Mouse (Mus musculus): Measurements from ENCODE around the gene Ssc4d. TPM values are rescaled to one million over a fixed set of nuclear protein-coding genes. Genes with fewer than 3 reads are reported as not detected.

Ssc4d gene
- total RNA-seq, 1 experiment from 2014 or later, result 3.4 TPM

DNA sequence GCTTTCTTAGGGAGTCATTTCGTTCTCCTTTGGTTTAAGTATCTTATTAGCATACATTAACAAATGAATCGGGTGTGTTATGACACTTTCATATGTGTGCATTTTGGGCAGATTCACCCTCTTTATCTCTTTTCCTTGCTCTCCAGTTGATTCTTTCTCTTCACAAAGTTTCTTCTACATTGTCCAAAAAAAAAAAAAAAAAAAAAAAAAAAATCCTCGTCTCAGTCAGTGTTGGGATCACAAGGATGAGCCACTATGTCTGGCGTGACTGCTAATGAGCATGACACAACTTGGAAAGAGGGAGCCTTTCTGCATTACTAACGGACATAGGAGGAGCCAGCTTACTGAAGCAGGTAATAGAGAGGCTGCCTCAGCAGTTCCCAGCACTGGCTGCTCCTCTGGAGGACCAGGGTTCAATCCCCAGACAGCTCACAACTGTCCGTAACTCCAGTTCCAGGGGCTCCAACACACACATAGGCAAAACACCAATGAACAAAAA lies 10.3 kb upstream of the Ssc4d start:
- ATAC-seq (replicated peaks in 1 of 2; ENCODE audit: insufficient read depth in 1 of 2, low FRiP score in 2 of 2, low TSS enrichment in 1 of 2, low read depth in 1 of 2, poor library complexity in 2 of 2, severe bottlenecking in 2 of 2), result no peak

DNA sequence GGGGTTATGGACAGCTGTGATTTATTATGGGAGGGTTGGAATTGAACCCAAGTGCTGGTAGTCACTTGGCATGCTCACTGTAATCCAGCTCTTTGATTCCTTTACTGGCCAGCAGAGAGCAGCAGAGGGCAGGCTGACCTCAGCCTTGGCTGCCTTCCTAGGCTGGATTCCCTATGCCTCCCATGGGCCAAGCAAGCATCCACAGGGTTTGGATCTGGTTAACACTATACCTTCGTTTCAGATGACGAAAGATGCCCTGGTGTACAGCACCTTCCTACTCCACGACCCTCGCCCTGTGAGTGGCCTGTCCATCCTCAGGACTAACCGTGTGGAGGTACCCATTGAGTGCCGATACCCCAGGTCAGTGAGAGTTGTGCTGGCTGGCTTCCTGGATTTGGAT lies 8.1 kb upstream of the Ssc4d start:
- ATAC-seq (replicated peaks in 1 of 2; ENCODE audit: insufficient read depth in 1 of 2, low FRiP score in 2 of 2, low TSS enrichment in 1 of 2, low read depth in 1 of 2, poor library complexity in 2 of 2, severe bottlenecking in 2 of 2), result peak; percentile 65 to 84

DNA sequence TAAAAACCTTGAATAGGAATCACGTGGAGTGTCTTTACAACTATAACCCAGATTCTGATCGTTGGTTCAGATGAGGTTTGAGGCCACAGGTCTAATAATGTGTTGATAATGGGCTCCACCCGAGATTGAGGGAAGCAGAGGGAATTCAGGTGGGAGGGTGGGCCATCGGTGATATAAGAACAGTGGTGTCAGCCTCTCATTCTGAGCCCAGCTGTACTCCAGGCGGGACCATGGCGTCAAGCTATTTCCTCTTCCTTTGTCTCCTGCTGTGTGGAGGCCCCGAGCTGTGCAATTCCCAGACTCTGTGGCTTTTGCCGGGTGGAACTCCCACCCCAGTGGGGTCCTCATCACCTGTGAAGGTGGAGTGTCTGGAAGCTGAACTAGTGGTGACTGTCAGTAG lies 5.6 kb upstream of the Ssc4d start, which contains the start of gene Zp3:
Gene Zp3 (plus strand): TSS at position 196 of the 400 bp plus-strand sequence.
- ATAC-seq (replicated peaks in 1 of 2; ENCODE audit: insufficient read depth in 1 of 2, low FRiP score in 2 of 2, low TSS enrichment in 1 of 2, low read depth in 1 of 2, poor library complexity in 2 of 2, severe bottlenecking in 2 of 2), result no peak

DNA sequence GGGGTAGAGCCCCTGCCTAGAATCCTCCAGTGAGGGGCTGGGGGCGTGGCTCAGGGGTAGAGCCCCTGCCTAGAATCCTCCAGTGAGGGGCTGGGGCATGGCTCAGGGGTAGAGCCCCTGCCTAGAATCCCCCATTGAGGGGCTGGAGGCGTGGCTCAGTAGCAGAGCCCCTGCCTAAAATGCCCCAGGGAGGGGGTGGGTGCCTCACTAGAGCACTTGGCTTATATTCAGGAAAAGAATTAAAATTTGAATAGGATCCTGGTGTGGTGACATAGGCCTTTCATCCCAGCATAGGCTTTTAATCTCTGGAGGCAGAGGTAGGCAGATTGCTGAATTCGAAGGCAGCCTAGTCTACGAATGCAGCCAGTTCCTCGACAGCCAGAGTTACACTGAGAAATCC lies 5.0 kb upstream of the Ssc4d start:
- no peak for ATAC-seq (replicated peaks in 1 of 2; ENCODE audit: insufficient read depth in 1 of 2, low FRiP score in 2 of 2, low TSS enrichment in 1 of 2, low read depth in 1 of 2, poor library complexity in 2 of 2, severe bottlenecking in 2 of 2)

DNA sequence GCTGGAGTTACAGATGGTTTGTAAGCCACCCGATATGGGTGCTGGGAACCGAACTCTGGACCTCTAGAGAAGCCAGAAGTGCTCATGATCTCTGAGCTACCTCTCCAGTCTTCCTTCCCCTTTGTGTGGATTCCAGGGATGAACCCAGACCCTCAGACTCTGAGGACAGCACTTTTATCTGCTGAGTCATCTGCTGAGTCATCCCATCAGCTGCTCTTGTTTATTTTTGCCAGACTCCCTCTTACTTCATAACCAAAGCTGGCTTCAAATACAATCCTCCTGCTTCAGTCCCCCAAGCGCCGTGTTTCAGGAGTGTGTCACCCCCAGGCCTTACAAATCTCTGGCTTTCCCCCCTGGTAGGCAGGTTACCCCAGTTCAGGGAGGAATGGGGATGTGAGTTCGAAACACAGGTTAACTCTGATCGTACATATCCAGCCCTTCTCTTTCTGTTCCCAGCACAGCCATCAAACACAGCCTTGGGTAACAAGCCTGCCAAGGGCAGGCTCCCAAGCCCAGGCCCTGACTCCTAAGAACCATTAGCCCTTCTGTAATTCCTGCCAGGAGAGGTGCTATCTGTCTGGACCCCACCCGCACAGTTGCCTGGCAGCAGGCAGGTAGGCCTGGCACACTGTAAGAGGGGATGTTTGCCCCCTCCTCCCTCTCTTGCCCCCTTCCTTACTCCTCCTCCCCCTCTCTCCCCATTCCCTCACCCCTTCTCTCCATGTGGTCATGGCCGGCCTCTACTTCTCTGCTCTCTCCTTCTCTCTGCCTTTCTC lies 1.8 kb upstream of the Ssc4d start:
- ATAC-seq (replicated peaks in 1 of 2; ENCODE audit: insufficient read depth in 1 of 2, low FRiP score in 2 of 2, low TSS enrichment in 1 of 2, low read depth in 1 of 2, poor library complexity in 2 of 2, severe bottlenecking in 2 of 2), result no peak

DNA sequence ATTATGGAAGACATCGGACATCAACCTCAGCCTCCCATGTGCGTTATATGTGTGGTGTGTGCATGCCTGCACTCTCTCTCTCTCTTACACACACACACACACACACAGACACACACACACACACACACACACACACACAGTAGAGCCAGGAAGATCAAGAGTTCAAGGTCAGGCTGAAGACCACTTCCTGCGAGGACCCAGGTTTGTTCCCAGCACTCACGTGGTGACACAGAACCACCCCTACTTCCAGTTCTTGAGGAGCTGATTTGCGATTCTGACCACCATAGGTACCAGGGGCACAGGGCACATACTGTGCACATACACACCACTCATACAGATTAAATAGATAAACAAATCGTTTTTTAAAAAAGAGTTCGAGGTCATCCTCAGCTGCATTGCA lies 2.5 kb downstream of the Ssc4d start:
- ATAC-seq (replicated peaks in 1 of 2; ENCODE audit: insufficient read depth in 1 of 2, low FRiP score in 2 of 2, low TSS enrichment in 1 of 2, low read depth in 1 of 2, poor library complexity in 2 of 2, severe bottlenecking in 2 of 2), result no peak

DNA sequence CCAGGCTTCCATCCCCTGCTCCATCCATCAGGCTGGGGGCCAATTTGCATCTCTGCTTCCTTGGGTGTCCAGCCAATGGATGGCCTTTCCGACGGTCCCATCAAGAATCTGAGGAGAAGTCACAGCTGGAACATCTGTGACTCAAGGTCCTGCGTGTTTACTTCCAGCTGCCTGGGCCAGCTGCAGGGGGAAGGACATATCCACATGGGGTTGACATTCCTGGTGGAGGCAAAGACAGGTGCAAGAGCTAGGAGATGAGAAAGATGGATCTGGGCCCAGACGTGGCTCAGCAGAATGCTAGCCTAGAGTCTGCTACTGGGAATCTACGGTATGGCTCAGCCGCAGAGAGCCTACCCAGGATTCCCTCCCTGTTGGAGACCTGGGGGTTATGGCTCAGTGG lies 4.1 kb downstream of the Ssc4d start:
- no peak for ATAC-seq (replicated peaks in 1 of 2; ENCODE audit: insufficient read depth in 1 of 2, low FRiP score in 2 of 2, low TSS enrichment in 1 of 2, low read depth in 1 of 2, poor library complexity in 2 of 2, severe bottlenecking in 2 of 2)

DNA sequence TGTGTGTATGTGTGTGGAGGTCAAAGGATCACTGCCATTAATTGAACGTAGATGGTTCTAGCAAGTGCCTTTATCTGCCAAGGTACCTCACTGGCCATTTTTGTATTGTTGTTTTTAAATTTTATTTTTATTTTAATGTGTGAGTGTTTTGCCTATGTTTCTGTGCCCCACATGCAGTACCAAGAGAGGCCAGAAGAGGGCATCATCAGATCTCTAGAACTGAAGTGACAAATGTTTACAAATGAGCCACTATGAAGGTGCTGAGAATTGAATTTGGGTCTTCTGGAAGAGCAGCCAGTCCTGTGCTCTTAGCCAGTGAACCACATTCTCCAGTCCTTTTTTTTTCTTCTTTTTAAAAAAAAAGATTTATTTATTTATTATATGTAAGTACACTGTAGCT lies 5.5 kb downstream of the Ssc4d start:
- no peak; a peak in 1 of 4 replicates for ATAC-seq (replicated peaks in 1 of 2; ENCODE audit: insufficient read depth in 1 of 2, low FRiP score in 2 of 2, low TSS enrichment in 1 of 2, low read depth in 1 of 2, poor library complexity in 2 of 2, severe bottlenecking in 2 of 2)

DNA sequence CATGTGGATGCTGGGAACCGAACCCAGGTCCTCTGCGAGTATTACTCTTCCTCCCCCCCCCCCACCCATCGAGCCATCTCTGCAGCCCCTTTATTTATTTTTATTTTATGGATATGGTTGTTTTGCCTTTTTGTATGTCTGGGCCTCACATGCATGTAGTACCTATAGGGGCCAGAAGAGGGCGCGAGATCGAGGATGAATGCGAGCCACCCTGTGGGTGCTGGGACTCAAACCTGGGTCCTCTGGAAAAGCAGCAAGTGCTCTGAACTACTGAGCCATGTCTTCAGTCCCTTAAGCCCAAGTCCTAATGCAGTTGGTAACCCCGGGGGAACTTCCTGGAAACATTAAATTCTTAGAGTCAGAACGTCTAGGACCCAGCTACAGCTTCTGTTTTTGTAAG lies 7.5 kb downstream of the Ssc4d start:
- ATAC-seq (replicated peaks in 1 of 2; ENCODE audit: insufficient read depth in 1 of 2, low FRiP score in 2 of 2, low TSS enrichment in 1 of 2, low read depth in 1 of 2, poor library complexity in 2 of 2, severe bottlenecking in 2 of 2), result no peak

DNA sequence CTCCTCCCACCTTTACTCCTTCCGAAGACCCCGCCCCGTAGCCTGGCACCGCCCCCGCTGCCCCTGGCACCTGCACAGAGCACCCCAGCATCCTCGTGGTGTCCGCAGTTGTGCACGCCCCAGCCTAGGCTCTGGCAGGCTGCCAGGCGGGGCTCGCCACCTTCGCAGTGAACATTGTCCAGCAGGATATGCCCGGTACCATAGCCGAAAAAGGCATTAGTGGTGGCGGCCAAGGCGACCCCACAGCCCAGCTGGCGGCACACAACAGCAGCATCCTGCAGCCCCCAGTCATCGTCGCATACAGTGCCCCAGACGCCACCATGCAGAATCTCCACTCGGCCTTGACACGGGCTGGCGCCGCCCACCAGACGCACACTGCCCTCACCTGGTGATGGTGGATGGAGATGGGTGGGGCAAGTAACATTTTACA lies 8.8 kb downstream of the Ssc4d start:
- ATAC-seq (replicated peaks in 1 of 2; ENCODE audit: insufficient read depth in 1 of 2, low FRiP score in 2 of 2, low TSS enrichment in 1 of 2, low read depth in 1 of 2, poor library complexity in 2 of 2, severe bottlenecking in 2 of 2), result no peak

DNA sequence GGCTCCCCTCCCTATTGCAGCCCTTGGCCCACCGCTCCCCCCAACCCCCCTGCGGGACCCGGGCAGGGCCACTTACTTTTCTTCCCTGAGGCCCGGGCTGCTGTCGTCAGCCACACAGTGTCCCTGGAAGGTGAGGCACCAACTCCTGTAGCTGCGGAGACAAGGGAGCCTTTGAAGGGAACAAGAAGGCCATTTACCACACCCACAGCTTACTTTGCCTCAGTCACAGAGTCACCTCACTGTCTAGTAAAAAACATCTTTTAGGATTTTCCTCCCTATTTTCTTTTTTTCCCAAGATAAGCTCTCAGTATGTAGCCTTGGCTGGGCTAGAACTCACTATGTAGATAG lies 11.1 kb downstream of the Ssc4d start:
- no peak for ATAC-seq (replicated peaks in 1 of 2; ENCODE audit: insufficient read depth in 1 of 2, low FRiP score in 2 of 2, low TSS enrichment in 1 of 2, low read depth in 1 of 2, poor library complexity in 2 of 2, severe bottlenecking in 2 of 2)

DNA sequence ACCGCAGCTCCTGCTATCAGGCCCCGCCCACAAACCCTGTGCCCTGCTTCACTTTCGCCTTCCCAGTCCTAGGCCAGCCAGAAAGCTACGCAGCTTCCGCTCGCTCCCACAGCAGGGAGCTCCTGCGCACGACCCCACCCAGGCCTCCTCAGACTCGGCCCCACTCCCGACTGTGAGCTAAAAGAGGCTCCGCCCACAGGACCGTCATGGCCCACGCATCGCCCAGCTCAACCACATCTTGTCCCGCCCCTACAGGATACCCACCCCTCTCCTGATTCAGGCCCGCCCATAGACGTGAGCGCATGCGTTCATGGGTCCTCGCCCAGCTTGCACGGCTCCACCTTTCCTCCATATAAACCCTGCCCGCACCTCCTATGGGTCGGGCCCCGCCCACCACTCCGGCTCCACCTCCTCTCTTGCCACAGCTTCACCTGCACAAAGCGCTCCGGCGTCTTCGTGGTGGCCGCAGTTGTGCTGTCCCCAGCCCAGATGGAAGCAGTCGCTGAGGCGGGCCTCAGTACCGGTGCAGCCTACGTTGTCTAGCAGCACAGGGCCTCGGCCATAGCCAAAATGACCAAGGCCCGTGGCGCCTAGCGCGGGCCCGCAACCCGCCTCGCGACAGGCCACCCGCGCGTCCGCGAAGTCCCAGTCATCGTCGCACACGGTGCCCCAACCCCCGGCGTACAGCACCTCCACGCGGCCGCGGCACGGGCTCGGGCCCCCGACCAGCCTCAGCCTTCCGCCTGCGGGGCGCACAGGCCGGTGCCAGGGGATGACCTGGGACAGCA lies 11.6 kb downstream of the Ssc4d start:
- ATAC-seq (replicated peaks in 1 of 2; ENCODE audit: insufficient read depth in 1 of 2, low FRiP score in 2 of 2, low TSS enrichment in 1 of 2, low read depth in 1 of 2, poor library complexity in 2 of 2, severe bottlenecking in 2 of 2), result peak; percentile 86 to 88

DNA sequence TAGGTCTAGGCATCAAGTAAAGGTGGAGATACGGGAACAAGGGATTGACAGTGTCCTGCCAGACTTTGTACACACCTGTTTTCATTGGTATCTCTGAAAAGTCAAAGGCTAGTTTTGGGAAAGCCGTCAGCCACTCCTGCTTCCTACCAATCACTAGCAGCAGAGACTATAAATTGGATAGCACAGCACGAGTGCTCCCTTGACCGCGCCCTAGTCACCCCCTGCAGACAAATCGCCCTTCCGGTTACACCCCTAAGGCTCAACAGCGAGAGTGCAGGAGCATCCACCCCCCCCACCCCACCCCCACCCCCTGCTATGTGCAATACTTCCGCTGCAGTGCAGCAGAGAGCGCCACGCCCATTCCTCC lies 12.2 kb downstream of the Ssc4d start:
- no peak for ATAC-seq (replicated peaks in 1 of 2; ENCODE audit: insufficient read depth in 1 of 2, low FRiP score in 2 of 2, low TSS enrichment in 1 of 2, low read depth in 1 of 2, poor library complexity in 2 of 2, severe bottlenecking in 2 of 2)

DNA sequence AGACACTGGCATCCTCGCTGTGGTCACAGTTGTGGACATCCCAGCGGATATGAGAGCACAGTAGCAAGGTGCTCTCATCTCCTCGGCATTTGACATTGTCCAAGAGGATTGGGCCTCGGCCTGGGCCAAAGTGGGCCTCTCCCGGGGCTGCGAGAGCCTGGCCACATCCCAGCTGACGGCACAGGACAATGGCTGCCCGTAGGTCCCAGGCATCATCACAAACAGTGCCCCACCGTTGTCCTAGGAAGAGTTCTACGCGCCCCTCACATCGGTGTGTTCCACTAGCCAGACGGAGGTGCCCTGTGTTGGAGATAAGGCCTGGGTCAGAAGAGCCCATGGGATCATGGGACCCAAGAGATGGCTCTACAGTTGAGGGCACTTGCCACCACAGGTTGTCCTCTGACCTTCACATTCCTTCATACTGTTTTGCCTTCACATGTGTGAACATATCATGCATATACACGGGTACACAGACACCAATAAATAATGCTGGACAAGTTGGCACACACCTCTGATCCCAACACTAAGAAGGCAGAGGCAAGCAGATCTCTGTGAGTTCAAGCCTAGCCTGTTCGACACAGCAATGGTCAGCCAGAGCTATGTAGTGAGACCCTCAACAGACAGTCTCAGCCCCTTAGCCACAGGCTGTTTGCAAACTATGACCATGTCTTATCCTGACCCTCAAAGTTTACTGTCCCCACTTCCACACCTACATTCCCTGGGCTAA lies 13.3 kb downstream of the Ssc4d start:
- ATAC-seq (replicated peaks in 1 of 2; ENCODE audit: insufficient read depth in 1 of 2, low FRiP score in 2 of 2, low TSS enrichment in 1 of 2, low read depth in 1 of 2, poor library complexity in 2 of 2, severe bottlenecking in 2 of 2), result no peak

DNA sequence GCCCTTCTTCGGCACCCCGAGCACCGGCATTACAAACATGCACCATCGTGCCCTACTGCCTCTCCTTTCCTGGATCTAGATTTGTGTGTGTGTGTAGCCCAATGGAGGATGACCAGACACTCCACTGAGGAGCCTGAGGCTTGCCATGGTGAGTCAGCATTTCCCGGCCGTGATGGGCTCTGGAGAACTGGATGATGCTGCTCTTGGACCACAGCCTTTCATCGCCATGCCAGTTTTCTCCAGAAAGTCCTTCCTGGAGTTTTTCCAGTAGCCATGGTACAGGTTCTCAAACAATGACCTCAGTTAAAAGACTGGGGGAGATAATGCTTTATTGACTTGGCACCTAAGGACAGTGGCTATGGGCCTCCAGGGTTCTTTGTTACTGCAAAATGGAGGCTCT lies 14.4 kb downstream of the Ssc4d start:
- no peak for ATAC-seq (replicated peaks in 1 of 2; ENCODE audit: insufficient read depth in 1 of 2, low FRiP score in 2 of 2, low TSS enrichment in 1 of 2, low read depth in 1 of 2, poor library complexity in 2 of 2, severe bottlenecking in 2 of 2)

DNA sequence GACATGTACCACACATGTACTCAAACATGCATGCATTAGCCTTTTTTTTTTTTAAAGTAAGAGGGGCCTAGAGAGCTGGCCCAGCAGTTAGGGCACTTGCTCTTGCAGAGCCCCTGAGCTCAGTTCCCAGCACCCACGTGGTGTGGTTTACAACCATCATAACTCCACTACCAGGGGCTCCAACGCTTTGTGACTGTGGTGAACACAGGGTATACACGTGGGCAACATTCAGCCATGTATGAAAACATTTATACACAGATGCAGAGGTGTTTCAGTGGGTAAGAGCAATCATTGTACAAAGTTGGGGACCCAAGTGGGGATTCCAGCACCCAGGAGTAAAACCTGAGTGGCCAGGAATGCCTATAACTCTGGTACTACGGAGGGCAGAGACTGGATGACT lies 16.0 kb downstream of the Ssc4d start:
- ATAC-seq (replicated peaks in 1 of 2; ENCODE audit: insufficient read depth in 1 of 2, low FRiP score in 2 of 2, low TSS enrichment in 1 of 2, low read depth in 1 of 2, poor library complexity in 2 of 2, severe bottlenecking in 2 of 2), result no peak

DNA sequence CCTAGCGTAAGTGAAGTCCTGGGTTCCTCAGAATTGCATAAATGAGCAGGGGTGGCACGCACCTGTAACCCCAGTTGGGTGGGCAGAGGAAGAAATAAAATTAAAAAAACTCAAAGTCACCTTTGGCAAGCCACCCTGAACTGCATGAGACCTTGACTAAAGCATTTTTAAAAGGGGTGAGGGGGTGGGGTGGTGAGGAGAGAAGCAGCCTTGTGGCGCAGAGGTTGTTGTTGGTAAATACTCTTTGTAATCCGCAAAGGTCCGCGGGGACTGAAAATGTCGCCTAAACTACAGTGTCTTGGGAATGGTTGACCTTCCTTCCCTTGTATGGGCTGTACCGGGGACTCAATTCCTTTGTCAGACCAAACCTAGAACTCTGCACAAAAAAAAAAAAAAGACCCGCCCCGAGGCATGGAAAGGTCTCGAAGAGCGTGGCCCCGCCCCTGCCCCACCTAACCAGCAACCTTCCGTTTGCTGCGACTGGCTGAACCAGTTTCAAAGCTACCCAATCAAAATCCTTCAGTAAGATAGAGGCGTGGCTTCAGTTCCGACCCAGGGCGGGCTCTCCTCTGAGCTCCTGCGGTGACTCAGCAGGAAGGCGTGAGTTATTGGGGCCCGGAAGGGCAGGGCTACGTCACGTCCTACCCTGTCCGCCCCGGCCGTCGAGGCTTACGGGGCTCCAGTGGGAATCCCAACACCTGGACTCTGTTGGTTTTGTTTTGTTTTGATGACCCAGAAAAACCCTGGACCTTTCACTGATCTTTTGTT lies 16.9 kb downstream of the Ssc4d start:
- peak; percentile 84 to 87 for ATAC-seq (replicated peaks in 1 of 2; ENCODE audit: insufficient read depth in 1 of 2, low FRiP score in 2 of 2, low TSS enrichment in 1 of 2, low read depth in 1 of 2, poor library complexity in 2 of 2, severe bottlenecking in 2 of 2)

Measured in hematopoietic stem cell, adult 5-6 weeks (primary cell).